Mouse (Mus musculus): ENCODE measurements around the gene Dnm2.

GRCm38 (mm10) chr9:21449710-21450109 is 25.0 kb downstream of the Dnm2 start:
- TF ChIP-seq CTCF (IDR thresholded peaks at IDR 0.05; ENCODE audit: low read depth), result no peak
- no peak for TF ChIP-seq EP300 (optimal IDR thresholded peaks at IDR 0.05)

Data from stomach, postnatal 0 days (tissue).